Mouse (Mus musculus) lung, embryonic 15.5 days (tissue): ENCODE results near the gene Cldn5. TPM values are rescaled to one million over a fixed set of nuclear protein-coding genes. Genes with fewer than 3 reads are reported as not detected.

Source experiments
- ATAC-seq: fragments of 200-750 bp; cut with Nextera tagmentation; 2 replicates; pipeline ENCODE4 v1.8.0; 2017; ENCODE audit warnings: moderate number of reproducible peaks, borderline replicate concordance; ENCODE audit not compliant: low FRiP score, low TSS enrichment; ENCODE audit errors: extremely low read depth
- H3K27ac ChIP-seq: fragments of 300-500 bp; sonication (generic); 2 replicates; pipeline ENCODE4 v1.5.1; 2015; ENCODE audit warnings: moderate library complexity, mild to moderate bottlenecking, inconsistent platforms
- H3K27me3 ChIP-seq: fragments of 300-500 bp; sonication (generic); 2 replicates; pipeline ENCODE4 v1.6.1; 2015; ENCODE audit warnings: inconsistent platforms
- H3K36me3 ChIP-seq: fragments of 300-500 bp; sonication (generic); 2 replicates; pipeline ENCODE4 v1.6.1; 2015; ENCODE audit warnings: inconsistent platforms
- H3K4me1 ChIP-seq: fragments of 300-500 bp; sonication (generic); 2 replicates; pipeline ENCODE4 v1.6.1; 2015; ENCODE audit warnings: inconsistent platforms
- H3K4me2 ChIP-seq: fragments of 300-500 bp; sonication (generic); 2 replicates; pipeline ENCODE4 v1.6.1; 2015; ENCODE audit warnings: inconsistent platforms, mild to moderate bottlenecking, moderate library complexity
- H3K4me3 ChIP-seq: fragments of 300-500 bp; sonication (generic); 2 replicates; pipeline ENCODE4 v1.5.1; 2015; ENCODE audit warnings: mild to moderate bottlenecking, inconsistent platforms
- H3K9ac ChIP-seq: fragments of 300-500 bp; sonication (generic); 2 replicates; pipeline ENCODE4 v1.6.1; 2015; ENCODE audit warnings: inconsistent platforms
- H3K9me3 ChIP-seq: fragments of 300-500 bp; sonication (generic); 2 replicates; pipeline ENCODE4 v1.6.1; 2016; ENCODE audit warnings: inconsistent platforms
- WGBS: fragments of 180-500 bp; shearing (Covaris S2); methylation state at CpG from one replicate; pipeline ENCODE4 v1.1.7; 2015; 5-methylcytosine and 5-hydroxymethylcytosine counted together
- polyA plus RNA-seq: library from polyadenylated mRNA; unstranded; fragments of >200 nt; fragmentation: Nextera tagmentation; extraction: Ambion mirVana; gene quantifications from 2 replicates; pipeline ENCODE4 v1.2.1, GENCODE M21; 2015

Gene Cldn5
- polyA plus RNA-seq, 1 experiment from 2014 or later, result 117 TPM

DNA sequence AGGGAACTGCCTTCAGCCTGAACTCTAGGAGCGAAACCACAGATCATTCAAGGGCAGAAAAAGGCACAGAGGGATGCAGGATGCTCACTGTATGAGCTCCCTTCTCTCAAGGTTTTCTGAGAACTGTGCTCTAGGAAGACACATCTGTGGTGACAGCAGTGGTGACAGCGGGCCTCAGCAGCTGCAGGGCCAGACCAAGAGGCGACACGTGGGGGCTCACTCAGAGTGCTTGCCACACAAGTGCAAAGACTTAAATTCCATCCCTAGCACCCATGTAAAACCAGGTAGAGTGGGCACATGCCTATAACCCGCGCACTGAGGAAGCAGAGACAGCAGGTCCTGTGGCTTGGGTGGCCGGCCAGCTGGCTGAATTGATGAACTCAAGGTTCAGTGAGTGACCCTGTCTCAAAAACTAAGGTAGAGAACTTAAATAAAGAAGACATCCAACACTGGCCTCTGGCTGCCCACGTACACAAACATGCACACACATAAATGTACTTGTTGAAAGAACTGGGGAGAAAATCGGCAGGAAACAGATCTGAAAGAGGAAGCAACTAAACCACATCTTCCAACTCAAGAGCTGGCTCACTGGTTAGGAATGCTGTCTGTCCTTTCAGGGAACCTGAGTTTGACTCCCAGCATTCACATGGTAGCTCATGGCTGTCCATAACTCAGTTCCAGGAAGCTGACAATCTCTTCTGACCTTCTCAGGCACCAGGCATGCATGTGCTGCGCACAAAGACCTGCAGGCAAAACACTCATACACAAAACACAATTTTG lies 12.2 kb downstream of the Cldn5 start:
- no peak overlapping the region for H3K27ac ChIP-seq
- no peak overlapping the region for H3K4me3 ChIP-seq
- no peak for ATAC-seq
- no peak overlapping the region for H3K4me2 ChIP-seq
- H3K4me1 ChIP-seq, result no peaks in the 10 kb centered on the region
- no peak overlapping the region for H3K9ac ChIP-seq
- peaks cover 72% of the 10 kb centered on the region for H3K36me3 ChIP-seq
- WGBS, result 85% methylated on average over 10 of the region's 10 CpGs
- no peaks in the 10 kb centered on the region for H3K9me3 ChIP-seq
- no peaks in the 10 kb centered on the region for H3K27me3 ChIP-seq

DNA sequence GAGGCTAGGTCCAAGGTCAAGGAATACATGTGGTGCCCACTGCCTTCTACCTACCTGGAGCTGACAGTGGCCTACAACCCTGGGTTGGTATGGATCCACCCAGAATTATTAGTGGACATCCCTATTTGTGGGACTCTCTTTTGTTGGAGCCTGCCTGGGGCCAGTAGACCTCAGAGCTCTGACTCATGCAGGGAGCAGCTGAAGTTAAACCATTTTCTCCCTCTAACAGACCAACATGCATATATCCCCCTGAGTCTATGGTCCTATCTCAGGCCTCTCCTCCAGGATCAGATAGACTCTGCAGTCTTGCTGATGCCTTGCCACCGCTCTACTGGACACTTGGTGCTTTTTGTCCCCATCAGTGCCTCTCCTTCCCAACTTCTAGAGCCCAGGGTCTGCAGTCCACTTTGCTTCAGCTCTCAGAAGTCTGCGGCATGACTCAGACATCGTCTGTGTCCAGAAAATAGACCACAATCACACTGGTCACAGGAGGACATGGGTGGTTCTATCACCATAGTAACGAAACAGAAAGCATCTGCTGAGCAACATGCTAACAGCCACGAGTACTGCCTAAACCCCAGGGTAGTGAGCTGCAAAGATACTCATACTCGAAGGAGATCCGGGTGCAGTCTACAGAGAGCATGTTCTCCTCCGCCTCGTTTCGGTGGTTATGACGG lies 18.7 kb downstream of the Cldn5 start:
- no peak overlapping the region for H3K9ac ChIP-seq
- no peak overlapping the region for H3K4me3 ChIP-seq
- H3K27ac ChIP-seq, result no peak overlapping the region
- no peaks in the 10 kb centered on the region for H3K4me1 ChIP-seq
- 90% methylated on average over 11 of the region's 11 CpGs for WGBS
- no peaks in the 10 kb centered on the region for H3K9me3 ChIP-seq
- H3K4me2 ChIP-seq, result no peak overlapping the region
- no peaks in the 10 kb centered on the region for H3K27me3 ChIP-seq
- H3K36me3 ChIP-seq, result peaks cover 74% of the 10 kb centered on the region
- no peak for ATAC-seq

DNA sequence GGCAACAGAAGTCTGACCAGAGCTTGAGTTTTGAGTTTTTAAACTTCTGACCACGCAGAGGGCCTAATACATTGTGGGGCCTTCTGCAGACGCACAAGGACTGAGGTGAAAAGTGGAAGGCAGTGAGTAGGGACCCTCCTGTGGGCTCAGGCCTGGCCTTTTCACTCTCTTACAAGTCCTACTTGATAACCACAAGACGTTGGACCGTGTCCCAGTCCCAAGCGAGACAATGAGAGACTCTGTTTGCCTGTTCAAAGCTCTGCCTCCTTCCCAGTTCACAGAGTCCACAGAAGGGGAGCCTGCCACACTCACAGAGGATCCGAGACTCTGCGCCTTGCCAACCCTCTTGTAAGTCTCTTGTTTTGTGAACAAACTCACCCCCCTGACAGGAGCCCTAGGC lies 20.0 kb downstream of the Cldn5 start:
- ATAC-seq, result peak; percentile 44; the same call in 1 of the 2 replicates
- peak overlapping the region; percentile 49; the same call in 1 of the 2 replicates for H3K27ac ChIP-seq
- no peak overlapping the region for H3K9ac ChIP-seq
- H3K27me3 ChIP-seq, result no peaks in the 10 kb centered on the region
- no peak overlapping the region for H3K4me2 ChIP-seq
- no peaks in the 10 kb centered on the region for H3K4me1 ChIP-seq
- H3K4me3 ChIP-seq, result no peak overlapping the region
- no peaks in the 10 kb centered on the region for H3K9me3 ChIP-seq
- 77% methylated on average over 7 of the region's 7 CpGs for WGBS
- H3K36me3 ChIP-seq, result peaks cover 75% of the 10 kb centered on the region

DNA sequence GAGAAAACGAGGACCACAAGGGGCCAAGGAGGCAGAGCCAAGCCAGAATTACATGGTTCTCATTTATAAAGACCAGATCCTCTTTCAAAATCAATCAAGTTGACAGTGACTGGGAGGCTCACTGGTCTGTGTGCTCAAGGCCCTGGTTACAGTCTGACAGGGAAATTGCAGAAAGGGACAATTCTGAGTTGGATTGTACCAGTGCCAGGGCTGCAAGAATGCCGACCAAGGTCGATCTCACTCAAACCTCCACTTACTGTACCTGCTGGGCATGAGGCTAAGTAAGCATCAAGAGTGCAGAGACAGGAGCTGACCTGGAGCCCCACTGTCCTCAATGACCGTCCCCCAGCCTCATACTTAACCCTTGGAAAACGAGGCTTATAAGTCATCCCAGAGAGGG lies 21.5 kb downstream of the Cldn5 start:
- no peak for ATAC-seq
- no peaks in the 10 kb centered on the region for H3K9me3 ChIP-seq
- 86% methylated on average over 5 of the region's 5 CpGs for WGBS

DNA sequence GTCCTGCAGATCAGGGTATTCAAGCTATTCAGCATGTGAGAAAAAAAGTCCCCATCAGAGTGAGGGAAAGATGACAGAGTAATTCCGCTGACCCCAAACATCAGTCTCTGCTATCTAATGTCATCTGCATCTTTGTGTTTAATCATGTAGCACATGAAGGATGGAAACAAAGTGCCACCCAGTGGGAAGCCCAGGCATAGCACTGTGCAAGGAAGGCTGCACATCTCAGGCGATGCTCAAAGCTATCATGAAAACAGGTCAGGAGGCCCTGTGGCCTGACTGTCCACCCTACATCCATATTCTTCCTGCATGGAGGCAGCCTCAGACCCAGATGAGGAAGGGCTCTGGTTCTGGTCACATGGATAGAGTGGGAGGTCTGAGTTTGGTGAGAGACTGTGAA lies 22.2 kb downstream of the Cldn5 start:
- Histone ChIP-seq H3K4me2 (no peak overlapping the region), H3K9ac (no peak overlapping the region), H3K27ac (no peak overlapping the region), H3K4me1 (no peaks in the 10 kb centered on the region), H3K27me3 (no peaks in the 10 kb centered on the region), H3K4me3 (no peak overlapping the region), H3K36me3 (peaks cover 70% of the 10 kb centered on the region), H3K9me3 (no peaks in the 10 kb centered on the region)
- no peak for ATAC-seq
- WGBS, result 74% methylated on average over 2 of the region's 2 CpGs

More for the DNA sequence above, 21.5 kb downstream of the Cldn5 start:
- Histone ChIP-seq H3K9ac (no peak overlapping the region), H3K36me3 (peaks cover 71% of the 10 kb centered on the region), H3K4me3 (no peak overlapping the region), H3K27ac (no peak overlapping the region), H3K4me2 (no peak overlapping the region), H3K4me1 (no peaks in the 10 kb centered on the region), H3K27me3 (no peaks in the 10 kb centered on the region)

DNA sequence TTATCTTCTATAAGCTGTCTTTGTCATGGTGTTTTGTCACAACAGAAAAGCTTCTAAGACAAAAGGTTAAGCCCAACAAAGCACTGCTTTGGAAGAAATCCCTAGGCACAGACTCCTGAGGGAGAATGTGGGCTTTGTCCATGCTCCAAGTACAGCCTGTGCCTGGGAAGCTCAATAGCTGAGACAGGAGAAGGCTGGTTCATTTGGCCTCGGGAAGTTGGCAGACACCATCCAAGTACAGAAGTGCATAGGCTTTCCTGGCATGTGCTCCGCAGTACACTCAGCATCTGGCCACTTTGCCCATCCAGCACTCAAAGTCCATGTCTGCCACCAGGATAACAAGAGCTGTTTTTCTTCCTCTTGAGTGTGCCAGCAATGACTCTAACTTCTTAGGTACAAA lies 29.1 kb downstream of the Cldn5 start:
- no peaks in the 10 kb centered on the region for H3K9me3 ChIP-seq
- peaks cover 62% of the 10 kb centered on the region for H3K36me3 ChIP-seq
- H3K4me1 ChIP-seq, result peaks cover 6% of the 10 kb centered on the region
- no peak overlapping the region for H3K27ac ChIP-seq
- WGBS, result 98% methylated on average over 2 of the region's 2 CpGs
- no peak overlapping the region for H3K4me3 ChIP-seq
- no peak for ATAC-seq
- no peak overlapping the region for H3K9ac ChIP-seq
- no peaks in the 10 kb centered on the region for H3K27me3 ChIP-seq
- no peak overlapping the region for H3K4me2 ChIP-seq

DNA sequence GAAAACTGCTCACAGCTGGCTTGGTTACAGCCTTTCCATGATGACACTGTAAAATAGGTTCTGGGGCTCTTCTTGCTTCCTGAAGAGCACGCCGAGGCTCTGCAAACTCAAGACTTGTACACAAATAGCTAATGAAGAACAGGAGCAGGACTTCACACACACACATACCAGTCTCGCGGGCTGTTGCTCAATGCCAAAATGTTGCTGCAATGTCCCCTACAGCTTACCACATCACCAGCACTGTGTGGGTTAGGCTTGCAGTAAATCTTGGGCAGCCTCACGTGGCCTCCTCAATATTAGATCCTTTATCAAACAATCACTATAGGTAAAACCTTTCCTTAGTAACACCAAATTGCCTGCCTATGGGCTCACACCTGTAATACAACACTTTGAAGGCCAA lies 32.4 kb downstream of the Cldn5 start:
- no peak for ATAC-seq
- H3K9ac ChIP-seq, result no peak overlapping the region
- H3K9me3 ChIP-seq, result no peaks in the 10 kb centered on the region
- H3K4me1 ChIP-seq, result peaks cover 21% of the 10 kb centered on the region
- no peak overlapping the region for H3K27ac ChIP-seq
- no peak overlapping the region for H3K4me2 ChIP-seq
- H3K27me3 ChIP-seq, result no peaks in the 10 kb centered on the region
- no peak overlapping the region for H3K4me3 ChIP-seq
- WGBS, result 92% methylated on average over 5 of the region's 5 CpGs
- H3K36me3 ChIP-seq, result peaks cover 45% of the 10 kb centered on the region

DNA sequence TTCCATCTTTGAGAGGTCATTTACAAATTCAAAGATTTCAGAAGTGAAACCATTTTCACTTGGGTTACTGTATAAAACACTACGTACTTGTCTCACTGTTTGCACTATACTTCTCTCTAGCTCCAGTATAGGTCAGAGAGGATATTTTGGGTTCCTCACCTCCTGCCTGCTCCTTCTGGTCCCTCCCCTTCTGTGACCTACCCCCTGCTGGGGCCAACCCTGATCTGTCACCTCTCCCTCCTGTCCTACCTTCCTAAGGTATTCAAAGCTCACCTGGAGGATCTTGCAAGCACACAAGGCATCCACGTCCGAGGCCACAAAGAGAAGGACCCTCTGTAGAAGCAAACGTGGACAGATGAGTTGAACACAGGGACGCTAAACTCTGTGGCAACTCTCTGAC lies 34.4 kb downstream of the Cldn5 start:
- H3K36me3 ChIP-seq, result peaks cover 42% of the 10 kb centered on the region

DNA sequence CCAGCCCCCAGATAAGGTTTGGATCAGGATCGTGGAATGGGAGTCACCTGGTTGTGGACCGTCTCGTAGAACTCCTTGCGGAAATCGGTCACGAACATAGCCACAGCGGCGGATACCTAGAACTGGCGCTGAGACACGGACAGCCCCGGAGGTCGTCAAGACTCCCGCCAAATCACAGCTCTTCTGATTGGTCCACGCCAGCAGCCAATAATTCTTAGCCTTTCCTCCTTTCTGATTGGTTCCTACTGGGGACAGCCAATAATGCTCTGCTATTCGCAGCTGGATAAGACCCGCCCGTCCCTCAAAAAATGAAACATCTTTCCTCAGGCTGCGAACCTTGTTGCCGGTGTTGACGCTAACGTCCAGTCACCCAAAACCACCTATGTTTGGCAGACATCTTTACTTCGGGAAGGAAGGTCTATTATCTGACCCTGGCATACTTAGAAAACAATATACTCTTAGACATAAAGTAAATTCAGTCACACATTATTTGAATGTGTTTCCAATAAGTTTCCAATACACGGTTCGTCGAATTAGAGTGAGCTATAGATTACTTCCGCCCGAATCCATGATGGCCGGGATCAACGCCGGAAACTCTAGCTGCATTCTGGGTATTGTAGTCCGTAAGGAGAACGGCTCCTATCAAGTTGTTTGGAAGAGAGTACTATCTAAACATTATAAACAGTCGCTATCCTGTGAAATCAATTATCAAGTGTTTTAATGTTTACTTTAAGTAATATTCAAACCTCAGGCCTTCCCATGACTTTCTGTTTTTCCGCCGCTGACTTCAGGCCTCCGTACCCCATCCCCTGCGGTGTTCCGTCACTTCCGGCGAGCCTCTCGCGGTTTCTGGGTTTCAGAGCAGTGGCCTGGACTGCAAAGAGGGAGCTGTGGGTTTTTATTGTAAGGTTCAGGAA lies 35.1 kb downstream of the Cldn5 start, which contains the start of the genes Ufd1 and Cdc45:
TSS of gene Ufd1 (plus strand) at position 312 of the 917 bp plus-strand sequence.
TSS of gene Cdc45 (minus strand) at position 520 of the 917 bp plus-strand sequence.
- peaks cover 21% of the 10 kb centered on the region for H3K4me1 ChIP-seq
- H3K4me2 ChIP-seq, result peak within 1 kb of the TSS; percentile 87
- H3K9ac ChIP-seq, result peak within 1 kb of the TSS; percentile 88
- H3K36me3 ChIP-seq, result peaks cover 42% of the 10 kb centered on the region
- WGBS, result under 1% methylated on average over 42 of the region's 42 CpGs
- no peaks in the 10 kb centered on the region for H3K9me3 ChIP-seq
- peak within 1 kb of the TSS; percentile 76 for H3K27ac ChIP-seq
- peak within 1 kb of the TSS; percentile 78 for H3K4me3 ChIP-seq
- ATAC-seq, result peak; percentile 97
- no peaks in the 10 kb centered on the region for H3K27me3 ChIP-seq

More for the DNA sequence above, 34.4 kb downstream of the Cldn5 start:
- peak overlapping the region; percentile 87 for H3K4me2 ChIP-seq
- H3K9me3 ChIP-seq, result no peaks in the 10 kb centered on the region
- WGBS, result 2% methylated on average over 5 of the region's 5 CpGs
- peak overlapping the region; percentile 76 for H3K27ac ChIP-seq
- H3K27me3 ChIP-seq, result no peaks in the 10 kb centered on the region
- peak; percentile 19 for ATAC-seq
- peaks cover 21% of the 10 kb centered on the region for H3K4me1 ChIP-seq
- H3K4me3 ChIP-seq, result peak overlapping the region; percentile 78
- H3K9ac ChIP-seq, result peak overlapping the region; percentile 71

DNA sequence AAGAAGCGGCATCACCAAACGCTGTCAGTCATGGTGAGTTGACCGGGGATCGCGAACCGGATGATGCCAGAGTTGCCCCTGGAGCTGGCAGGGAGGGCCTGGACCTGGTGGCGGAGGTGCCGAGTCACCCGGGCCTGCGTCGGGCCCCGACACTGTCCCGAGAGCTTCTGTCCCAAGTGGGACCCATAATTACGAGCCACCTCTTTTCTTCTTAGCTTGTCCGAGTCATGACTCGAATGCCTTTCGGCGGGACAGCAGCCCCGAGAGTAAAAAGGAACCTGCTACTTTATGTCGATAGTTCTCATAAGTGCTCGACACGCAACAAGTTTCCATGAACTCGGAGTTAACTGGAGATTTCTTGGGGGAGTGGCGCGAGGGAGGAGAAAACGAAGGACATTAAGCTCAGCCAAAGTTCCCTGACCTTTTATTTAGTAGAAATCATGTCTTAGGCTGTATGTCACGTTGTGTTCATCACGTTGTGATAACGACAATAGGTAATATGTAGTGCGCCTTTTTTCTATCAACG lies 35.8 kb downstream of the Cldn5 start:
- Histone ChIP-seq H3K27ac (peak overlapping the region; percentile 76), H3K9me3 (no peaks in the 10 kb centered on the region), H3K4me3 (peak overlapping the region; percentile 78), H3K9ac (peak overlapping the region; percentile 88), H3K36me3 (peaks cover 40% of the 10 kb centered on the region), H3K4me1 (peaks cover 21% of the 10 kb centered on the region), H3K4me2 (peak overlapping the region; percentile 87), H3K27me3 (no peaks in the 10 kb centered on the region)
- WGBS, result under 1% methylated on average over 31 of the region's 31 CpGs
- no peak for ATAC-seq

DNA sequence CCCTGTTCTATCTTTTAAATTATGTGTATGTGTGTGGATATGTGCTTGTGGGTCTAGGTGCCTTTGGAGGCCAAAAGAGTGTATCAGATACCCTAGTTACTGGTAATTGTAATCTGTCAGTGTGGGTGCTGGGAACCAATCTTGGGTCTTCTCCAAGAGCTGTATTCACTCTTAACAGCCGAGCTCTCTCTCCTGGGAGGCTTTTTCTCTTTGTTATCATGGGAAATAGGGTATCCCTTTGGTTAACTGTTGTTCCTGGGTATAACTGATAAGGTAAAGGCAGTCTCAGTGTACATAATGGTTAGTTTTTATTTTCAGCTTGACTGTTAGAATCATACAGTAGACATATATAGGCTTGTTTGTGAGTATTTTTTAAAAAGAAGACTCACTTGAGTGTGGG lies 45.7 kb downstream of the Cldn5 start:
- no peak overlapping the region for H3K9ac ChIP-seq
- no peak overlapping the region for H3K4me3 ChIP-seq
- no peak overlapping the region for H3K4me2 ChIP-seq
- H3K27ac ChIP-seq, result no peak overlapping the region
- no peak for ATAC-seq
- H3K27me3 ChIP-seq, result no peaks in the 10 kb centered on the region
- 81% methylated on average over 1 of the region's 1 CpGs for WGBS
- no peaks in the 10 kb centered on the region for H3K9me3 ChIP-seq
- H3K4me1 ChIP-seq, result no peaks in the 10 kb centered on the region
- peaks cover 96% of the 10 kb centered on the region for H3K36me3 ChIP-seq
